Mouse (Mus musculus): ENCODE data around the gene Sp4.

DNA sequence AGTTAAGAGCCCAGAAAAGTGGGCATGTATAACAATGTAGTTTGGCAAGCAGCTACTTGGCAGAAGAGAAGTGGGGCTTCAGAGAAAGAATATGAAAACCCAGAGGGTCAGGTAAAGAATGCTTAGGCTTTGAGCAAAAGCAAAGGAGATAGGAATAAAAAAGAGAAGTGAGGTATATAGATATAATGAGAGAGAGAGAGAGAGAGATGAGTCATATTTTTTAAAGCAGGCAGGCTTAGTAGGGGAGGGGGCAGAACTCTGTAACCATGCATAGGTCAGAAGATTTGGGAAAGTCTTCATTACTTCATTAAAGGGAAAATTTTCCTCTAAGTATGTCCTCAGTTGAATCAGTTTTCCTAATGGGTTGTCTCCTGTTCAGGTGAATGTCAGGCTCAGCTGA, 18.8 kb upstream of the Sp4 start:
- no peak for TF ChIP-seq TAL1 (conservative IDR thresholded peaks at IDR 0.05; ENCODE audit: low read depth, low read length)
- no peak for TF ChIP-seq CTCF (IDR thresholded peaks at IDR 0.05; ENCODE audit: low read depth, low read length)

Measured in G1E (cell line).